Mouse (Mus musculus) MEL (cell line): ENCODE measurements at regions not wholly inside any gene's neighbourhood (a gene's known extent, or its start where the extent isn't known, plus 50 kb on each side); places are given as distances from the start of the nearest gene placed in this dataset.

ENCODE experiments used
- DNase-seq: peaks from one replicate; pipeline ENCODE4 v3.0.0; 2011; ENCODE audit warnings: low read depth, low spot score
- H3K27ac ChIP-seq: 2 replicates; pipeline ENCODE4 v1.5.1; 2012; ENCODE audit warnings: low read depth, mild to moderate bottlenecking, control low read depth, low read length, moderate library complexity; ENCODE audit not compliant: control insufficient read depth
- H3K27me3 ChIP-seq, 2 experiments: fragments of 150-350 bp in 1 of 2; sonication (generic) in 1 of 2; 2 replicates each; pipeline ENCODE4 v1.6.1; 2012; ENCODE audit warnings: low read length in 2 of 2, mild to moderate bottlenecking in 2 of 2, improper control_type of control experiment in 1 of 2, moderate library complexity in 1 of 2; ENCODE audit not compliant: insufficient read depth in 2 of 2, control insufficient read depth in 1 of 2
- H3K36me3 ChIP-seq, 2 experiments: 2 replicates each; pipeline ENCODE4 v1.6.1; 2012 to 2014; ENCODE audit warnings: low read length in 2 of 2, improper control_type of control experiment in 1 of 2, inconsistent platforms in 1 of 2, mild to moderate bottlenecking in 1 of 2; ENCODE audit not compliant: insufficient read depth in 2 of 2, control insufficient read depth in 1 of 2
- H3K4me1 ChIP-seq, 2 experiments: fragments of 150-350 bp in 1 of 2; sonication (generic) in 1 of 2; 2 replicates each; pipeline ENCODE4 v1.6.1; 2012; ENCODE audit warnings: low read length in 2 of 2, improper control_type of control experiment in 1 of 2, mild to moderate bottlenecking in 1 of 2; ENCODE audit not compliant: insufficient read depth in 2 of 2, control insufficient read depth in 1 of 2
- H3K4me3 ChIP-seq, 2 experiments: fragments of 150-350 bp in 1 of 2; sonication (generic) in 1 of 2; 2 replicates each; pipeline ENCODE4 v1.5.1; 2012; ENCODE audit warnings: low read depth in 2 of 2, low read length in 2 of 2, mild to moderate bottlenecking in 2 of 2, moderate library complexity in 2 of 2, control low read depth in 1 of 2, improper control_type of control experiment in 1 of 2; ENCODE audit not compliant: control insufficient read depth in 1 of 2, insufficient read depth in 1 of 2
- H3K79me2 ChIP-seq: 2 replicates; pipeline ENCODE4 v1.6.1; 2012; ENCODE audit warnings: mild to moderate bottlenecking, low read length, moderate library complexity; ENCODE audit not compliant: control insufficient read depth, poor library complexity, insufficient read depth
- H3K9ac ChIP-seq: 2 replicates; pipeline ENCODE4 v1.6.1; 2012; ENCODE audit warnings: low read depth, mild to moderate bottlenecking, control low read depth, low read length, moderate library complexity; ENCODE audit not compliant: control insufficient read depth, poor library complexity, severe bottlenecking
- H3K9me3 ChIP-seq: fragments of 150-350 bp; sonication (generic); replicated peaks from 2 replicates; pipeline ENCODE4 v1.6.1; 2012; ENCODE audit warnings: mild to moderate bottlenecking, low read length, improper control_type of control experiment, moderate library complexity; ENCODE audit not compliant: insufficient read depth
- CHD2 ChIP-seq: IDR thresholded peaks from 2 replicates; pipeline ENCODE4 v1.6.1; 2011; ENCODE audit warnings: low read length, improper control_type of control experiment
- E2F4 ChIP-seq: IDR thresholded peaks from 2 replicates; pipeline ENCODE4 v1.6.1; 2011; ENCODE audit warnings: low read depth, low read length, improper control_type of control experiment, borderline replicate concordance
- EP300 ChIP-seq, 2 experiments: IDR thresholded peaks; 2 replicates each; pipeline ENCODE4 v1.6.1; 2011; ENCODE audit warnings: improper control_type of control experiment in 2 of 2, low read length in 2 of 2, low read depth in 1 of 2, mild to moderate bottlenecking in 1 of 2
- ETS1 ChIP-seq: IDR thresholded peaks from 2 replicates; pipeline ENCODE4 v1.6.1; 2012; ENCODE audit warnings: low read depth, mild to moderate bottlenecking, inconsistent platforms, low read length, improper control_type of control experiment, moderate library complexity
- GATA1 ChIP-seq: IDR thresholded peaks from 2 replicates; pipeline ENCODE4 v1.6.1; 2011; ENCODE audit warnings: low read depth, low read length, improper control_type of control experiment
- KAT2A ChIP-seq: conservative IDR thresholded peaks from 2 replicates; pipeline ENCODE4 v1.6.1; 2012; ENCODE audit warnings: low read depth, low read length, improper control_type of control experiment, inconsistent platforms
- MAFK ChIP-seq: IDR thresholded peaks from 2 replicates; pipeline ENCODE4 v1.6.1; 2011; ENCODE audit warnings: low read depth, mild to moderate bottlenecking, low read length, improper control_type of control experiment, borderline replicate concordance
- MAX ChIP-seq: IDR thresholded peaks from 2 replicates; pipeline ENCODE4 v1.6.1; 2011; ENCODE audit warnings: low read length, improper control_type of control experiment
- MXI1 ChIP-seq: IDR thresholded peaks from 2 replicates; pipeline ENCODE4 v1.6.1; 2011; ENCODE audit warnings: mild to moderate bottlenecking, low read depth, low read length, improper control_type of control experiment
- NELFE ChIP-seq: IDR thresholded peaks from 2 replicates; pipeline ENCODE4 v1.6.1; 2011; ENCODE audit warnings: low read depth, low read length, improper control_type of control experiment
- NRF1 ChIP-seq: IDR thresholded peaks from 2 replicates; pipeline ENCODE4 v1.6.1; 2014; ENCODE audit warnings: low read depth, mild to moderate bottlenecking, inconsistent platforms, low read length, improper control_type of control experiment, moderate library complexity; ENCODE audit not compliant: poor library complexity, insufficient read depth, severe bottlenecking
- POLR2A ChIP-seq, 2 experiments: IDR thresholded peaks; 2 replicates each; pipeline ENCODE4 v1.6.1; 2011 to 2012; ENCODE audit warnings: low read length in 2 of 2, mild to moderate bottlenecking in 2 of 2, control low read depth in 1 of 2, improper control_type of control experiment in 1 of 2, low read depth in 1 of 2, moderate library complexity in 1 of 2; ENCODE audit not compliant: control insufficient read depth in 1 of 2, insufficient read depth in 1 of 2, poor library complexity in 1 of 2
- POLR2AphosphoS2 ChIP-seq: IDR thresholded peaks from 2 replicates; pipeline ENCODE4 v1.6.1; 2011; ENCODE audit warnings: low read length, improper control_type of control experiment
- POLR2AphosphoS5 ChIP-seq: IDR thresholded peaks from 2 replicates; pipeline ENCODE4 v1.6.1; 2012; ENCODE audit warnings: low read depth, borderline replicate concordance, mild to moderate bottlenecking, inconsistent platforms, low read length, moderate library complexity, mixed read lengths
- RCOR1 ChIP-seq: IDR thresholded peaks from 2 replicates; pipeline ENCODE4 v1.6.1; 2012; ENCODE audit warnings: low read depth, mild to moderate bottlenecking, inconsistent platforms, low read length, improper control_type of control experiment
- SMC3 ChIP-seq: IDR thresholded peaks from 2 replicates; pipeline ENCODE4 v1.6.1; 2011; ENCODE audit warnings: low read depth, low read length, improper control_type of control experiment
- TAL1 ChIP-seq: IDR thresholded peaks from 2 replicates; pipeline ENCODE4 v1.6.1; 2012; ENCODE audit warnings: mild to moderate bottlenecking, inconsistent platforms, low read length, moderate library complexity, mixed read lengths
- TCF12 ChIP-seq: IDR thresholded peaks from 2 replicates; pipeline ENCODE4 v1.6.1; 2014; ENCODE audit warnings: low read depth, mild to moderate bottlenecking, inconsistent platforms, low read length, improper control_type of control experiment, moderate library complexity
- UBTF ChIP-seq: IDR thresholded peaks from 2 replicates; pipeline ENCODE4 v1.6.1; 2012; ENCODE audit warnings: low read depth, mild to moderate bottlenecking, inconsistent platforms, low read length, improper control_type of control experiment, moderate library complexity, borderline replicate concordance; ENCODE audit not compliant: insufficient read depth
- USF1 ChIP-seq: IDR thresholded peaks from 2 replicates; pipeline ENCODE4 v1.6.1; 2014; ENCODE audit warnings: low read depth, mild to moderate bottlenecking, inconsistent platforms, low read length, improper control_type of control experiment, moderate library complexity
- ZC3H11A ChIP-seq: IDR thresholded peaks from 2 replicates; pipeline ENCODE4 v1.6.1; 2012; ENCODE audit warnings: low read depth, mild to moderate bottlenecking, inconsistent platforms, low read length, improper control_type of control experiment
- ZMIZ1 ChIP-seq: IDR thresholded peaks from 2 replicates; pipeline ENCODE4 v1.6.1; 2012; ENCODE audit warnings: low read depth, mild to moderate bottlenecking, inconsistent platforms, low read length, improper control_type of control experiment, moderate library complexity

GRCm38 (mm10) chr6:112003784-112004471, 269.6 kb upstream of the Lmcd1 start:
- DNase-seq: no peak
- no peak for TF ChIP-seq UBTF
- TF ChIP-seq KAT2A: no peak
- no peak for TF ChIP-seq ETS1
- no peak for TF ChIP-seq GATA1
- TF ChIP-seq NELFE: no peak
- no peak for TF ChIP-seq USF1
- no peak for TF ChIP-seq E2F4
- TF ChIP-seq RCOR1: no peak
- TF ChIP-seq EP300 (IDR thresholded peaks at IDR 0.05; ENCODE audit: low read depth in 1 of 2, low read length in 2 of 2): no peak
- no peak for TF ChIP-seq MAX
- TF ChIP-seq POLR2AphosphoS5: no peak
- TF ChIP-seq TAL1: no peak
- no peak for TF ChIP-seq MAFK
- TF ChIP-seq MXI1: no peak
- TF ChIP-seq TCF12: no peak
- no peak for TF ChIP-seq ZMIZ1
- Histone ChIP-seq H3K27ac (no peak overlapping the region), H3K27me3 (no peaks in the 10 kb centered on the region), H3K9ac (no peak overlapping the region), H3K4me3 (no peak overlapping the region), H3K79me2 (no peaks in the 10 kb centered on the region), H3K36me3 (no peaks in the 10 kb centered on the region), H3K9me3 (no peaks in the 10 kb centered on the region), H3K4me1 (no peaks in the 10 kb centered on the region)

GRCm38 (mm10) chr6:112026261-112027205, 247.0 kb upstream of the Lmcd1 start:
- Histone ChIP-seq H3K36me3 (no peaks in the 10 kb centered on the region), H3K9ac (no peak overlapping the region), H3K27me3 (no peaks in the 10 kb centered on the region), H3K4me1 (no peaks in the 10 kb centered on the region), H3K4me3 (no peak overlapping the region), H3K9me3 (no peaks in the 10 kb centered on the region), H3K27ac (no peak overlapping the region), H3K79me2 (no peaks in the 10 kb centered on the region)
- TF ChIP-seq ZC3H11A (no peak), RCOR1 (no peak), CHD2 (no peak), POLR2AphosphoS2 (no peak), POLR2A (IDR thresholded peaks at IDR 0.05; ENCODE audit: control insufficient read depth in 1 of 2, insufficient read depth in 1 of 2, low read depth in 1 of 2, low read length in 2 of 2, poor library complexity in 1 of 2) (no peak), NRF1 (no peak), USF1 (no peak), MXI1 (no peak), SMC3 (no peak)
- no peak for DNase-seq
